32 mouse cellular contexts compared by ENCODE assay signal in the genomic region with DNA sequence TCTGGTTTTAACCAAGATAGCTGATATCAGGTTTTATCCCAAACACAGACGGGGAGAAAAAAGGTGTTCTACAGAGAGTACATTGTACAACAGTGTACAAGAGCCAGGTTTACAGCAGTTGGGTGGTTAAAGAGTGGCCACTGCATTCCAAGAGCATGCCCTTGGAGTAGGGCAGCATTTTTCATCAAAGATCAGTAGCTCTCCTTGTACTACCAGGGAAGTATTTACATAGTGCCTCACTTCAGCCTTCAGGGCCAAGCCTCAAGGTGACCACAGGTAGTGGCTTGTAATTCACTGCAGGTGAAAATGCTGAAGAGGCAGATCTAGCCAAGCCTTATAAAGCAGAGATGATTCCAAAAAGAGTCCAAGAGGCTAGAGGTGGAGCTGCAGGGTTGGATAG.
"Had no signal": no experiment of that assay in that cellular context is flagged by ENCODE, and none has a peak within 500 bp of the region (broad histone marks: within the 10 kb centered on the region; RNA-seq: fewer than 3 reads in every experiment).

No protein-coding gene starts in this region.

- H3K36me3 ChIP-seq: limb, embryonic 10.5 days; limb, embryonic 12.5 days; limb, embryonic 13.5 days; limb, embryonic 15.5 days; liver, embryonic 12.5 days; liver, embryonic 13.5 days; liver, embryonic 15.5 days; lung, embryonic 15.5 days; midbrain, embryonic 10.5 days; midbrain, embryonic 12.5 days; midbrain, embryonic 13.5 days; midbrain, embryonic 15.5 days had no signal

- H3K9ac ChIP-seq: limb, embryonic 12.5 days; limb, embryonic 13.5 days; limb, embryonic 15.5 days; liver, embryonic 12.5 days; liver, embryonic 13.5 days; liver, embryonic 14.5 days; liver, embryonic 15.5 days; liver, postnatal 0 days; lung, embryonic 14.5 days; lung, embryonic 15.5 days; midbrain, embryonic 12.5 days; midbrain, embryonic 13.5 days; midbrain, embryonic 15.5 days had no signal

- H3K4me2 ChIP-seq: limb, embryonic 12.5 days; limb, embryonic 13.5 days; limb, embryonic 15.5 days; liver, embryonic 11.5 days; liver, embryonic 12.5 days; liver, embryonic 13.5 days; liver, embryonic 15.5 days; lung, embryonic 14.5 days; lung, embryonic 15.5 days; midbrain, embryonic 11.5 days; midbrain, embryonic 12.5 days; midbrain, embryonic 13.5 days; midbrain, embryonic 15.5 days had no signal

- DNase-seq: left cerebral cortex, postnatal 4 days; liver; liver, embryonic 13.5 days; liver, postnatal 0 days; lung, adult 18-20 months; lung, adult 2 months; lung, embryonic 14.5 days; lung, postnatal 10 days; lung, postnatal 14 days; lung, postnatal 36 days; lung, postnatal 4 days; midbrain, embryonic 14.5 days had no signal

- H3K4me3 ChIP-seq: left cerebral cortex, adult 2 months; limb, embryonic 10.5 days; limb, embryonic 12.5 days; limb, embryonic 13.5 days; limb, embryonic 15.5 days; liver, embryonic 12.5 days; liver, embryonic 13.5 days; liver, embryonic 15.5 days; lung, embryonic 15.5 days; megakaryocyte, embryonic 14.5 days; midbrain, embryonic 10.5 days; midbrain, embryonic 12.5 days; midbrain, embryonic 13.5 days; midbrain, embryonic 15.5 days; myocyte had no signal

- H3K4me1 ChIP-seq: limb, embryonic 10.5 days; limb, embryonic 12.5 days; limb, embryonic 13.5 days; limb, embryonic 15.5 days; liver, embryonic 12.5 days; liver, embryonic 13.5 days; liver, embryonic 15.5 days; lung, embryonic 15.5 days; megakaryocyte, embryonic 14.5 days; midbrain, embryonic 10.5 days; midbrain, embryonic 12.5 days; midbrain, embryonic 13.5 days; midbrain, embryonic 15.5 days had no signal

- H3K9me3 ChIP-seq: limb, embryonic 10.5 days; limb, embryonic 12.5 days; limb, embryonic 13.5 days; limb, embryonic 15.5 days; liver, embryonic 12.5 days; liver, embryonic 13.5 days; liver, embryonic 15.5 days; lung, embryonic 15.5 days; megakaryocyte, embryonic 14.5 days; midbrain, embryonic 10.5 days; midbrain, embryonic 12.5 days; midbrain, embryonic 13.5 days; midbrain, embryonic 15.5 days had no signal

- H3K27me3 ChIP-seq: limb, embryonic 12.5 days; limb, embryonic 13.5 days; limb, embryonic 15.5 days; liver, embryonic 12.5 days; liver, embryonic 13.5 days; liver, embryonic 15.5 days; lung, embryonic 15.5 days; megakaryocyte, embryonic 14.5 days; midbrain, embryonic 12.5 days; midbrain, embryonic 13.5 days; midbrain, embryonic 15.5 days had no signal

- ATAC-seq: liver, embryonic 12.5 days; liver, postnatal 0 days; lung, postnatal 0 days; midbrain, embryonic 13.5 days; midbrain, embryonic 15.5 days; midbrain, embryonic 16.5 days had no signal

- H3K27ac ChIP-seq: left cerebral cortex, adult 2 months; limb, embryonic 10.5 days; limb, embryonic 12.5 days; limb, embryonic 13.5 days; limb, embryonic 15.5 days; liver, embryonic 12.5 days; liver, embryonic 13.5 days; liver, embryonic 14.5 days; liver, embryonic 15.5 days; lung, embryonic 15.5 days; macrophage; midbrain, embryonic 10.5 days; midbrain, embryonic 12.5 days; midbrain, embryonic 13.5 days; midbrain, embryonic 15.5 days had no signal
